Mouse (Mus musculus) E14TG2a.4 (cell line): ENCODE data around the gene Zg16.
A peak's percentile ranks its signal among the peaks of the same experiment; 100 is the strongest.

Experiments used
- H3K27me3 ChIP-seq: 2 replicates; pipeline ENCODE4 v1.6.1; 2014; ENCODE audit warnings: low read length, control low read depth; ENCODE audit not compliant: insufficient read depth
- H3K36me3 ChIP-seq: 2 replicates; pipeline ENCODE4 v1.6.1; 2014; ENCODE audit warnings: low read length, control low read depth; ENCODE audit not compliant: insufficient read depth
- H3K4me1 ChIP-seq: replicated peaks from 2 replicates; pipeline ENCODE4 v1.6.1; 2014; ENCODE audit warnings: low read depth, low read length, control low read depth
- H3K4me3 ChIP-seq: replicated peaks from 2 replicates; pipeline ENCODE4 v1.5.1; 2014; ENCODE audit warnings: mild to moderate bottlenecking, low read length
- H3K9me3 ChIP-seq: 2 replicates; pipeline ENCODE4 v1.6.1; 2014; ENCODE audit warnings: low read length, control low read depth
- CTCF ChIP-seq: conservative IDR thresholded peaks from 2 replicates; pipeline ENCODE4 v1.5.1; 2014; ENCODE audit warnings: low read length
- NANOG ChIP-seq: IDR thresholded peaks from 2 replicates; pipeline ENCODE4 v1.6.1; 2014; ENCODE audit warnings: borderline replicate concordance, low read length, mixed read lengths
- POU5F1 ChIP-seq: IDR thresholded peaks from 2 replicates; pipeline ENCODE4 v1.6.1; 2014; ENCODE audit warnings: low read length, borderline replicate concordance

Zg16 gene

DNA sequence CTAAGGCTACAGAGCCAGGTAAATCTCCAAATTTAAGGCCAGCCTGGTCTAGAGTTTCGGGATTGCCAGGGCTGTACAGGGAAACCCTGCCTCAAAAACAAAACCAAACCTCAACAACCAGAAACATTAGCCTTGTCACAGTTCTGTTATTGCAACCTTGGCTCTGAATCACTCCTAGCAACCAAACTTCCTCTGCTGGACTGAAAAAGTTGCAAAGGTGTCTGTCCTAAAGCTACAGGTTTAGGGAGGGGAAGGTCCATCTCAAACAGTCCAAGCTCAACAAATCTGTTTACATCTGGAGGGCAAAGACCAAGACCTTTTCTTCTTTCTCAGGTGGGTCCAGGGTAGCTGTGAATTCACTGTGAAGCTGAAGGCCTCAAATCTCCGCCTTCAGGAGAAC lies 76.1 kb downstream of the Zg16 start:
- TF ChIP-seq POU5F1 (no peak), NANOG (no peak), CTCF (no peak)
- H3K4me1 ChIP-seq, result peaks cover 96% of the 10 kb centered on the region
- H3K9me3 ChIP-seq, result no peaks in the 10 kb centered on the region
- peak overlapping the region; percentile 30; the same call in 1 of the 2 replicates for H3K4me3 ChIP-seq
- H3K27me3 ChIP-seq, result no peaks in the 10 kb centered on the region
- H3K36me3 ChIP-seq, result peaks cover 54% of the 10 kb centered on the region

DNA sequence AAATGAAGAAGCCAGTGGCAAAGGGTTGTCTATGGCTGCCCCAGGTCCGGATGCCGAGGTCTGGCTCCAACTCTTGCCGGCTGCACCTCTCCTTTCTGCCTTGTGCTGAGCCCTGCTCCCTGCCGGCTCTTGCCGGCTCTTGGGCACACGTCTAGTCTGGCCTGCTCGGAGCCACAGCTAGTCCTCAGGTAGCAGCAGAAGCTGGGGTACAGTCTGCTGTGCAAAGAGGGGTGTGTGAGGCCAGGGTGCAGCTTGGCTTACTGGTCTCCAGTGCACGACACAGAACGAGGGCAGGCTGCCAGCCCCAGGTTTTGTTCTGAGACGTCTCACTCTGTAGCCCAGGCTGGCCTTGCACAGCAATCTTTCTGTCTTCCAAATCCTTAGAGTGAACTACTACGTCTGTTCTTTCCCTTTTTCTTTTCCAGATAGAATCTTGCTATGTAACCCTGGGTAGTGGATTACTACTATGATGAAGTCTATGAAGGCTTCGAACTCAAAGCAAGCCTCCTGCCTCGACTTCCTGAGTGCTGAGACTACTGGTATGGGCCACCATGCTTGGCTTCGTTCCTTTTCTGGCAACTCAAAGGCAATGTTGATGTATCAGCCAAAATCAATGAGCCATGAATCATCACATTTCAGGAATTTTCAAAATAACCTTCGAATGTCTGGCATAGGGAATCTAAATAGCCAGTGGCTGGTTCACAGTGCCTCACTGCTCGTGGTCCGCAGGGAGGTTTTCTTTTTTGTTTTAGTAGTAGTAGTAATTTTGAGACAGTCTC lies 77.6 kb downstream of the Zg16 start:
- no peaks in the 10 kb centered on the region for H3K9me3 ChIP-seq
- H3K4me1 ChIP-seq, result peaks cover 90% of the 10 kb centered on the region
- peak overlapping the region; percentile 53 for H3K4me3 ChIP-seq
- H3K27me3 ChIP-seq, result no peaks in the 10 kb centered on the region
- TF ChIP-seq CTCF (no peak), POU5F1 (no peak), NANOG (no peak)
- H3K36me3 ChIP-seq, result peaks cover 40% of the 10 kb centered on the region

DNA sequence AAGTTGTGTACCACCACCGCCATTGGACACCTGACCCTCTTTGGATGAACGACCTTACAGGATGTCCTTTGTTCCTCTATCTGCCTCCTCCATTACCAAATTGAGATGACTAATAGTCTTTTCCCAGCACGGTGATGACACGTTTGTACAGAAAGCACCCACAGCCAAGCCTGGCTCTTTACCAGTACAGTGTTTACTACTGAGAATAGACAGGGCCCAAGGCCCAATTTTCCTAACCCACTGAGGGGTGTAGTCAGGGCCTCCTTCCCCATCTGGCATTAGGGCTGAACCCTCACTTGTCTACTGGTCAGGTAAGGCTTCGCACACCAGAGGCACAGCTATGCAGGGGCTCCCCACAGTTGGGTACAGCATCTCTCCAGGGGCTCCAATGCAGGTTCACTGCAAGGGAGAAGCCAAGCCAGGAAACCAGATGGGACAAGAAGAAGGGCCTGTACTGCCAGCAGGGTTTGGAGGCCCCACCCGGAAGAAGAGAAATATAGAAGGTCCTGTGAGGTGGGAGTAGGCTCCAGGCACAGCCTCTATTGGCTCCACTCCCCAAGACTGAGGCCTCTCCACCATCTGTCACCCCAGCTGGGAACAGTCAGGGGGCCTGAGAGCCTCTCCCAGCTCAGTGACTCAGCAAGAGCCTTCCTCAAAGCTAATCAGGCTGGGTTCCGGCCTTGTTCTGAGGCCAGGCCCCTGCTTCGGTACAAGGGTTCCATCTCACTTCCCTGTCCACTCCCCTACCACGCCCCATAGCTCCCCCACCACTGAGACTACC lies 78.7 kb downstream of the Zg16 start:
- Histone ChIP-seq H3K36me3 (peaks cover 29% of the 10 kb centered on the region), H3K4me1 (peaks cover 90% of the 10 kb centered on the region), H3K4me3 (peak overlapping the region; percentile 53), H3K27me3 (no peaks in the 10 kb centered on the region), H3K9me3 (no peaks in the 10 kb centered on the region)
- no peak for TF ChIP-seq NANOG
- no peak for TF ChIP-seq POU5F1
- TF ChIP-seq CTCF, result no peak

DNA sequence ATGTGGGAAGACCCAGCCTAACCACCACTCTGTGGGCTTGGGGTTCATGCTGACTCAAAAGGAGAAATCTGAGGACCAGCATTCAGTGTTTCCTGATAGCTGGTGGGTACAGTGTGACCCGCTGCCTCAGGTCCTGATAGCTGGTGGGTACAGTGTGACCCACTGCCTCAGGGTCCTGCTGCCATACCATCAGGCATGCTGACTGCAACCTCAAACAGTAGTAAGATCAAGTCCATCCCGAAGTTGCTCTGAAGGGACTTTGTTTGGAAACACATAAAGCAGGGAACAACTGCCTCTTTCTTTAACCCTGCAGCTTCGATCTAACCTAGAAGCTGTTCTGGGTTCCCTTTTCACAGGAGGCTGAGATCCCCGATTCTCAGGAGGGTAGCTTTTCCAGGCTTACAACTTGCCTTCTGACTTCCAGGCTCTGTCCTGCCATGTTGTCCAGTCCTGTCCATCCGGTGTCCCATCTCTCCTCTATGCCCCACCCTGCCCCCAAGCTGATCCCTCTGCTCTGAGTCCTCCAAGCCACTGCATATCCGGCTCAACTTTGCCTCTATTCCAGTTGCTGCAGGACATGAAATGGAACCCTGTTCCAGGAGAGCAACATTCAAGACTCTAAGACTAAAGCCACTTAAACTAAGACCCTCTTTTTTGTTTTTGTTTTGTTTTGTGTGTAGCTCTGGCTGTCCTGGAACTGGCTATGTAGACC lies 79.7 kb downstream of the Zg16 start:
- peaks cover 90% of the 10 kb centered on the region for H3K4me1 ChIP-seq
- TF ChIP-seq NANOG (no peak), CTCF (no peak), POU5F1 (no peak)
- H3K9me3 ChIP-seq, result no peaks in the 10 kb centered on the region
- no peak overlapping the region for H3K4me3 ChIP-seq
- H3K36me3 ChIP-seq, result peaks cover 20% of the 10 kb centered on the region
- no peaks in the 10 kb centered on the region for H3K27me3 ChIP-seq

- Histone ChIP-seq H3K27me3 (no peaks in the 10 kb centered on the region), H3K4me1 (peaks cover 71% of the 10 kb centered on the region), H3K9me3 (no peaks in the 10 kb centered on the region), H3K36me3 (peaks cover 19% of the 10 kb centered on the region), H3K4me3 (0 out of 2 replicates have a peak overlapping the region, but pooled peaks have one; percentile 49)
- TF ChIP-seq CTCF, result peak; percentile 47
- no peak for TF ChIP-seq NANOG
- no peak for TF ChIP-seq POU5F1
These were observed 82.8 kb downstream of the Zg16 start for GRCm38 (mm10) chr7:127004122-127004875.

- no peaks in the 10 kb centered on the region for H3K9me3 ChIP-seq
- no peaks in the 10 kb centered on the region for H3K27me3 ChIP-seq
- TF ChIP-seq CTCF (no peak), NANOG (no peak), POU5F1 (no peak)
- peaks cover 24% of the 10 kb centered on the region for H3K36me3 ChIP-seq
- H3K4me1 ChIP-seq, result peaks cover 64% of the 10 kb centered on the region
- H3K4me3 ChIP-seq, result peak overlapping the region; percentile 49
These were observed 83.5 kb downstream of the Zg16 start for GRCm38 (mm10) chr7:127003620-127004019.
